Mouse (Mus musculus): ENCODE results near the gene Bach2. TPM values are rescaled to one million over a fixed set of nuclear protein-coding genes. Genes with fewer than 3 reads are reported as not detected.

Bach2 gene
- polyA plus RNA-seq, 1 experiment from 2014 or later: 2.4 TPM

- 92% methylated on average over 8 of the region's 8 CpGs for WGBS
- no peak for ATAC-seq
- Histone ChIP-seq H3K9ac (ENCODE audit: low read depth, low read length) (no peak overlapping the region), H3K4me3 (ENCODE audit: low read length) (no peak overlapping the region), H3K27ac (ENCODE audit: low read length) (no peak overlapping the region), H3K9me3 (ENCODE audit: control insufficient read depth, low read length) (no peaks in the 10 kb centered on the region), H3K36me3 (ENCODE audit: control insufficient read depth, insufficient read depth, low read length) (no peaks in the 10 kb centered on the region), H3K27me3 (replicated peaks; ENCODE audit: control insufficient read depth, insufficient read depth, low read length) (no peaks in the 10 kb centered on the region), H3K4me2 (ENCODE audit: low read depth, low read length) (no peak overlapping the region), H3K4me1 (ENCODE audit: control insufficient read depth, insufficient read depth, low read length) (no peaks in the 10 kb centered on the region)
Measured at GRCm38 (mm10) chr4:32408535-32408934, 169.9 kb downstream of the Bach2 start.

- H3K27ac ChIP-seq (ENCODE audit: low read length): no peak overlapping the region
- H3K27me3 ChIP-seq (replicated peaks; ENCODE audit: control insufficient read depth, insufficient read depth, low read length): no peaks in the 10 kb centered on the region
- H3K36me3 ChIP-seq (ENCODE audit: control insufficient read depth, insufficient read depth, low read length): no peaks in the 10 kb centered on the region
- H3K4me1 ChIP-seq (ENCODE audit: control insufficient read depth, insufficient read depth, low read length): no peaks in the 10 kb centered on the region
- WGBS: 75% methylated on average over 9 of the region's 9 CpGs
- H3K9ac ChIP-seq (ENCODE audit: low read depth, low read length): no peak overlapping the region
- no peak overlapping the region for H3K4me2 ChIP-seq (ENCODE audit: low read depth, low read length)
- H3K9me3 ChIP-seq (ENCODE audit: control insufficient read depth, low read length): no peaks in the 10 kb centered on the region
- ATAC-seq: no peak
- no peak overlapping the region for H3K4me3 ChIP-seq (ENCODE audit: low read length)
Measured at GRCm38 (mm10) chr4:32409116-32409880, 170.7 kb downstream of the Bach2 start.

GRCm38 (mm10) chr4:32413063-32413462 is 174.5 kb downstream of the Bach2 start:
- no peaks in the 10 kb centered on the region for H3K4me1 ChIP-seq (ENCODE audit: control insufficient read depth, insufficient read depth, low read length)
- H3K27ac ChIP-seq (ENCODE audit: low read length): no peak overlapping the region
- no peaks in the 10 kb centered on the region for H3K9me3 ChIP-seq (ENCODE audit: control insufficient read depth, low read length)
- H3K9ac ChIP-seq (ENCODE audit: low read depth, low read length): no peak overlapping the region
- 58% methylated on average over 7 of the region's 7 CpGs for WGBS
- H3K4me2 ChIP-seq (ENCODE audit: low read depth, low read length): no peak overlapping the region
- no peaks in the 10 kb centered on the region for H3K36me3 ChIP-seq (ENCODE audit: control insufficient read depth, insufficient read depth, low read length)
- ATAC-seq: no peak
- H3K4me3 ChIP-seq (ENCODE audit: low read length): no peak overlapping the region
- no peaks in the 10 kb centered on the region for H3K27me3 ChIP-seq (replicated peaks; ENCODE audit: control insufficient read depth, insufficient read depth, low read length)

- H3K4me2 ChIP-seq (ENCODE audit: low read depth, low read length): no peak overlapping the region
- no peak overlapping the region for H3K9ac ChIP-seq (ENCODE audit: low read depth, low read length)
- no peaks in the 10 kb centered on the region for H3K36me3 ChIP-seq (ENCODE audit: control insufficient read depth, insufficient read depth, low read length)
- no peaks in the 10 kb centered on the region for H3K9me3 ChIP-seq (ENCODE audit: control insufficient read depth, low read length)
- no peak for ATAC-seq
- H3K27ac ChIP-seq (ENCODE audit: low read length): no peak overlapping the region
- H3K27me3 ChIP-seq (replicated peaks; ENCODE audit: control insufficient read depth, insufficient read depth, low read length): no peaks in the 10 kb centered on the region
- no peak overlapping the region for H3K4me3 ChIP-seq (ENCODE audit: low read length)
- 75% methylated on average over 9 of the region's 9 CpGs for WGBS
- no peaks in the 10 kb centered on the region for H3K4me1 ChIP-seq (ENCODE audit: control insufficient read depth, insufficient read depth, low read length)
Measured at GRCm38 (mm10) chr4:32413505-32413904, 174.9 kb downstream of the Bach2 start.

DNA sequence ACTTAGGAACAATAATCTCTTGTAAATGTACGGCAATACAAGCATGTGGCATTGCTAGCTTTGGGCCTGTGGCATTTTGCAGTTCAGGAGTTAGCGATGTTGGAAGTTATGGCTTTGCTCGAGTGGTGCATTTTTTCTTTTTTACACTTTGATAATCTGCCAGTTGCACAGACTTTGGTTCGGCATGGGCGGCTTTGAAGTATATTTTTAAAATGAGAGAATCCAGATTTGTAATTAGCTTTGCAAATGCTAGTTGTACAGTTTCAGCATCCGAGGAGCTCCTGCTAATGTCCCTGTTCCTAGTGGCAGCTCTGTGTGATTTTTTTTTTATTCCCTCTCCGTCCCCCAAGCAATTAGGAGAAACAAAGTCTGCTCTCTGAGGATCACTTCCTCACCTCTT is 176.4 kb downstream of the Bach2 start:
- 83% methylated on average over 7 of the region's 7 CpGs for WGBS
- Histone ChIP-seq H3K4me2 (ENCODE audit: low read depth, low read length) (no peak overlapping the region), H3K4me1 (ENCODE audit: control insufficient read depth, insufficient read depth, low read length) (no peaks in the 10 kb centered on the region), H3K36me3 (ENCODE audit: control insufficient read depth, insufficient read depth, low read length) (no peaks in the 10 kb centered on the region), H3K9me3 (ENCODE audit: control insufficient read depth, low read length) (no peaks in the 10 kb centered on the region), H3K27ac (ENCODE audit: low read length) (no peak overlapping the region), H3K27me3 (replicated peaks; ENCODE audit: control insufficient read depth, insufficient read depth, low read length) (no peaks in the 10 kb centered on the region), H3K9ac (ENCODE audit: low read depth, low read length) (no peak overlapping the region), H3K4me3 (ENCODE audit: low read length) (no peak overlapping the region)
- no peak for ATAC-seq

DNA sequence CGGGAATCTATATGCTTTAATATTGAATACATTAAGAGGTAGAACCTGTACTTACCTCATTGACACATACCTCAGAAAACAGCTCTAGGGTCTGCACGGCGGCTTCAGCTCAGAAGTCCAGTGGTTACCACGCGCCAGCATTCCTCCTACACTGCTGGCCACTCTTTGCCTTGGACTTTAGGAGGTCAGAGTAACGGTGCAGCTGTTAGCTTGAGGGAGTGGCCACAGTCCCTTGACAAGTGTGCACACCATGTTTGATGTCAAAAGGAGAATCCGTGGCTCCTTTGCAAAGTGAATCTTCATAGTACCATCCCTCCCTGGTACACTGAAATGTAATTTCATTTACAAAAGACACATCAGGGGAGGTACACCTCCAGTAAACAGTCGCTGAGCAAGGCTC is 179.3 kb downstream of the Bach2 start:
- Histone ChIP-seq H3K27ac (ENCODE audit: low read length) (no peak overlapping the region), H3K36me3 (ENCODE audit: control insufficient read depth, insufficient read depth, low read length) (no peaks in the 10 kb centered on the region), H3K9ac (ENCODE audit: low read depth, low read length) (no peak overlapping the region), H3K9me3 (ENCODE audit: control insufficient read depth, low read length) (no peaks in the 10 kb centered on the region), H3K4me3 (ENCODE audit: low read length) (no peak overlapping the region), H3K4me2 (ENCODE audit: low read depth, low read length) (no peak overlapping the region), H3K27me3 (replicated peaks; ENCODE audit: control insufficient read depth, insufficient read depth, low read length) (no peaks in the 10 kb centered on the region), H3K4me1 (ENCODE audit: control insufficient read depth, insufficient read depth, low read length) (no peaks in the 10 kb centered on the region)
- 86% methylated on average over 8 of the region's 8 CpGs for WGBS
- no peak for ATAC-seq

DNA sequence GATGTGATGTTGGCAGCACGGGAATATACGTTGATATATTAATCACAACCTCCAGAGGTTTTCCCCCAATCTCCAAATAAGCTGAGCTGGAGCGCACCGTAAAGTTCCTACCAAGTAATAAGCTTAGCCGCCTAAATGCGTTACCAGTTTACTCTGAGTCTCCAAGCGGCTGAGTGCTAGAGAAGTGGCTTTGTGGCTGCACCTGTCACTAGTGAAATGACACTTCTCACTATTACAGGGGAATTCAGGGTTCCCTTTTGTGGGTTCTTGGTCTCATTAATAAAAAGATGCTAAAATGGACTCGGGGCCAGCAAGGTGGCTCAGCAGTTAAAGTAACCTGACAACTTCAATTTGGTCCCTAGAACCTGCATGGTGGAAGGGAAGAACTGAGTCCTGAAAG is 183.0 kb downstream of the Bach2 start:
- H3K4me2 ChIP-seq (ENCODE audit: low read depth, low read length): no peak overlapping the region
- no peak overlapping the region for H3K4me3 ChIP-seq (ENCODE audit: low read length)
- H3K4me1 ChIP-seq (ENCODE audit: control insufficient read depth, insufficient read depth, low read length): no peaks in the 10 kb centered on the region
- no peaks in the 10 kb centered on the region for H3K27me3 ChIP-seq (replicated peaks; ENCODE audit: control insufficient read depth, insufficient read depth, low read length)
- 85% methylated on average over 8 of the region's 8 CpGs for WGBS
- no peak for ATAC-seq
- H3K27ac ChIP-seq (ENCODE audit: low read length): no peak overlapping the region
- no peaks in the 10 kb centered on the region for H3K9me3 ChIP-seq (ENCODE audit: control insufficient read depth, low read length)
- no peaks in the 10 kb centered on the region for H3K36me3 ChIP-seq (ENCODE audit: control insufficient read depth, insufficient read depth, low read length)
- H3K9ac ChIP-seq (ENCODE audit: low read depth, low read length): no peak overlapping the region

- no peaks in the 10 kb centered on the region for H3K4me1 ChIP-seq (ENCODE audit: control insufficient read depth, insufficient read depth, low read length)
- H3K27me3 ChIP-seq (replicated peaks; ENCODE audit: control insufficient read depth, insufficient read depth, low read length): no peaks in the 10 kb centered on the region
- H3K4me2 ChIP-seq (ENCODE audit: low read depth, low read length): no peak overlapping the region
- H3K36me3 ChIP-seq (ENCODE audit: control insufficient read depth, insufficient read depth, low read length): no peaks in the 10 kb centered on the region
- WGBS: 89% methylated on average over 4 of the region's 4 CpGs
- H3K4me3 ChIP-seq (ENCODE audit: low read length): no peak overlapping the region
- H3K9me3 ChIP-seq (ENCODE audit: control insufficient read depth, low read length): no peaks in the 10 kb centered on the region
- no peak for ATAC-seq
- H3K27ac ChIP-seq (ENCODE audit: low read length): no peak overlapping the region
- no peak overlapping the region for H3K9ac ChIP-seq (ENCODE audit: low read depth, low read length)
Measured at GRCm38 (mm10) chr4:32422427-32422826, 183.8 kb downstream of the Bach2 start.

DNA sequence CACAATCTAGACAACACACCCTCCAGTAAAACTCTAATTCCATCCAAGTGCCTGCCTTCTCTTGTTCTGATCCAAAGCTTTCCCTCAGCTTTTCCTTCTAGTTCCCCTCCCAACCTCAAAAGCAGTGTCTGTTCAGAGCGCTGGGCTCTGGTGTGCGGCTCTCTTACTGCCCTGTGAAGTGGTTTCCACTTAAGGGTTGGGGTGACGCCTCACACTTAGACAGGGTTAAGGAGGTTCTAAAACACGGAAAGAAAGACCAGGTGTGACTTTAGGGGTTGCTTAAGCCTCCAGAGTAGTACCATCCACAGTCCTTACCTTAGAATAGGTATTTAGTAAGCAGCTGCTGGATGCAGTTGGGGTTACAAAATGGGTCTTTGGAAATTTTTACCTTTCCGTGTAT is 185.1 kb downstream of the Bach2 start:
- WGBS: 82% methylated on average over 5 of the region's 5 CpGs

GRCm38 (mm10) chr4:32424434-32424833 is 185.8 kb downstream of the Bach2 start:
- Histone ChIP-seq H3K36me3 (ENCODE audit: control insufficient read depth, insufficient read depth, low read length) (no peaks in the 10 kb centered on the region), H3K4me3 (ENCODE audit: low read length) (no peak overlapping the region), H3K9me3 (ENCODE audit: control insufficient read depth, low read length) (no peaks in the 10 kb centered on the region), H3K27me3 (replicated peaks; ENCODE audit: control insufficient read depth, insufficient read depth, low read length) (no peaks in the 10 kb centered on the region), H3K9ac (ENCODE audit: low read depth, low read length) (no peak overlapping the region), H3K4me1 (ENCODE audit: control insufficient read depth, insufficient read depth, low read length) (no peaks in the 10 kb centered on the region), H3K4me2 (ENCODE audit: low read depth, low read length) (no peak overlapping the region), H3K27ac (ENCODE audit: low read length) (no peak overlapping the region)
- WGBS: 90% methylated on average over 7 of the region's 7 CpGs
- ATAC-seq: no peak

More for the DNA sequence above, 185.1 kb downstream of the Bach2 start:
- H3K36me3 ChIP-seq (ENCODE audit: control insufficient read depth, insufficient read depth, low read length): no peaks in the 10 kb centered on the region
- no peak overlapping the region for H3K9ac ChIP-seq (ENCODE audit: low read depth, low read length)
- H3K27me3 ChIP-seq (replicated peaks; ENCODE audit: control insufficient read depth, insufficient read depth, low read length): no peaks in the 10 kb centered on the region
- H3K4me1 ChIP-seq (ENCODE audit: control insufficient read depth, insufficient read depth, low read length): no peaks in the 10 kb centered on the region
- H3K9me3 ChIP-seq (ENCODE audit: control insufficient read depth, low read length): no peaks in the 10 kb centered on the region
- no peak overlapping the region for H3K4me2 ChIP-seq (ENCODE audit: low read depth, low read length)
- no peak for ATAC-seq
- no peak overlapping the region for H3K27ac ChIP-seq (ENCODE audit: low read length)
- no peak overlapping the region for H3K4me3 ChIP-seq (ENCODE audit: low read length)
